Mouse (Mus musculus): ENCODE measurements at regions not wholly inside any gene's neighbourhood (a gene's known extent, or its start where the extent isn't known, plus 50 kb on each side); places are given as distances from the start of the nearest gene placed in this dataset.

DNA sequence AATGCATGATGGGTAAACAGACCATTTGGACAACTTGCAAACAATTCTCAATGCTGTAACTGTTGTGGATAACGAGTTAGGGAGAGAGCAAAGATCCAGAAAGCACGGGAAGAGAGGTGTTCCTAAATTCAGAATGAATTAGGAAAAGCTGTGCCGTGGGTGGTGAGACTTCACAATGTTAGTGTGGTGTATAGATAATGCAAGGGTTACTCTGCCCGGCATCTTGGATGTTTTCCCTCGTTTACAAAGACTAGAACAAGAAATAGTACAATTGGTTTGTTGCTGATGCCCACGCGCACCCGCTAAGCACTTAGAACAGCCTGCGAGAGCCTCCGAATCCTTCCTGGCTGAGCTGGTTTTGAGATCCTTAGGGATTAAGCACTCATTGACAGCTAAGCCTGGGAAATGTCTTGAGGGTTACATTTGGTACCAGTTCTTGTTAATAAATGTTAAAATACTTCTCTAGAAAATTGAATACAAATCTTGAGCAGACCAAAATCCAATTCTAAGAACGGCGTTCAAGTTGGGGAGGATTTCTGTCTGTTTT lies 413.1 kb downstream of the Epha4 start:
- DNase-seq, result no peak

DNA sequence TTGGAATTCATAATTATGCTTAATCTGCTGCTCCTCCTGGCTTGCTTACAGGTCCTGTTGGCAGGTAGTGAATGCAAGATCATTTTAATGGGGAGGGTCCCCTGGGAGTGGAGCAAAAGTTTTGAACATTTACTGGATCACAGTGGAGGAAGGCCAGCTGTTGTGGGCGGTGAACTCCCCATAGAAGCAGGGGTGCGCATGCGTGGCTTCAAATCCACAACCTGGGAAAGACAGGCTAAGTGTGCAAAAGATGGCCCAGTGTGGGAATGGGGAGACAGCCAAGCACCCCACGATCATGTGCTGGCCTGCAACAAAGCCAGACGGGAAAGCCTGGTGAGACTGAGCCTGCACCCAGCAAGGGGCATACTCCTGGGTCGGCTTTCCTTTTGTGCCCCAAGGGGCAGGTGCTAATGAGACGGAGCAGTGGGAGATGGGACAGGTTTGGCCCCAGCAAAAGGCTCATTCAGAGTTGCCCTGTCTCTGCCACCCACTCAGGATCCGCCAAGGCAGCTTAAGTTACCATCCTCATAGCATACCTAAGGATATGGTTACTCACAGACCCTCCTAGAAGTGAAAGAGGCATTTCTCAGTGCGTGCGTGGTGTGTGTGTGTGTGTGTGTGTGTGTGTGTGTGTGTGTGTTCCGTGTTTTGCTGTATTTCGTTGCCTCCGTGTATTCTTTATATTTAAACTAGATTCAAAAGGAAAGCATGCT lies 412.3 kb downstream of the Epha4 start:
- DNase-seq, result no peak

DNA sequence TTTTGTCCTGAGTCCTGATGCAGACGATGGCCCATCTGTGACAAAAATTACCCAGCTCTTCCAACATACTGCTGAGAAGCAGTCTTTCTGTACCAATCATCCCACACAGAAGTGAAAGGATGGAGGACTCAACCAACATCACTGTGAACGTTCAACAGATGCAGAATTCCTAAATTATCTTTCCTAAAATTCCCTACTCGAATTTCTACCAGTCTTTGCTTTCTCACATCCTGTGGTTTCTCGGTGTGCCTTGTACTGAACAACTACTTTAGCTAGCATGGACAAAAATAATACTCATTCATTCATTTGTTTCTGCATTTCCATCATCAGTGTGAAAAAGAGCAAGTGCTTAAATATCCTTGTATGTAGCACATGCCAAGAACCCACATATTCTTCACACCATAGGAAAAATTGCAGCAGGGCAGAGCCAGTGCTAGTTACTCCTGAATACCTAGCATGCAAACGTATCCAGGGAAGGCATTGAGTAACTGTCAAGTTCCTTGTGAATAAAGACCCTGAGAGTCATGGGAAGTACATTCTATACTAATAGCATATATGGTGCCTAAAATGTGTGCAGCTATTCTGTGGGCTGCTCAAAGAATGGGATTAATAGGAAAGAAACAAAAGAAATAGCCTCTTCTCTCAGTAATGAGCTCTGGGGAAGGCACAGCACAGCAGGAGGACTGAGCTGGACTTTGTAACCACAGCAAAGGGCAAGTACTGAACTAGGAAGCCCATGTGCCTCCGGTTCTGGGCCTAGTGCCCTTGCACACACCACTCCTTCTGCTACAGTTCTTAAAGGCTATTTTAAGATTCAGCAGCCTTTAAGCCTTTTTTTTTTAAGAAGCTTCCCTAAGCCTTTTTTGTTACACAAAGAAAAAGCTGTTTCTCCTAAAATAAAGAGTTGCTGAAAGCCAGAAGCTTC lies 404.8 kb downstream of the Epha4 start:
- peak; percentile 16 for DNase-seq

DNA sequence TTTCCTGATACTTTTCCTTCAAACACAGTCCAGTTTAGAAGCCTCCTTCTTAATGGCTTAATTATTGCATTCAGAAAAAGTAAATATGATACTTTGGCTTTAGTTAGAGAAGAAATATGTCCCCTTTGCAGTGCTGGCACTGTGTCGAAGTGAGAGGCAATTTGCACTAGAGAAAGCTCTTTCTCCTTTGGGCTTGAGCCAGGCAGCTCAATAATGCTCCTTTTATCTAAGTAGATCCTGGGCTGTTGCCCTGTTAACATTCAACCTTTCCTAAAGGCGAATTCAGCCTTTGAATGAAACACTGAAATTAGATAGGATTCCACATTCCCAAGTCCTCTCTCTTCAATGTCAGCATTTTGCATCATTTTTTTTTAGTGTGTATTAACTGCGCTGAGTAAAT lies 386.5 kb downstream of the Epha4 start:
- DNase-seq, result no peak

DNA sequence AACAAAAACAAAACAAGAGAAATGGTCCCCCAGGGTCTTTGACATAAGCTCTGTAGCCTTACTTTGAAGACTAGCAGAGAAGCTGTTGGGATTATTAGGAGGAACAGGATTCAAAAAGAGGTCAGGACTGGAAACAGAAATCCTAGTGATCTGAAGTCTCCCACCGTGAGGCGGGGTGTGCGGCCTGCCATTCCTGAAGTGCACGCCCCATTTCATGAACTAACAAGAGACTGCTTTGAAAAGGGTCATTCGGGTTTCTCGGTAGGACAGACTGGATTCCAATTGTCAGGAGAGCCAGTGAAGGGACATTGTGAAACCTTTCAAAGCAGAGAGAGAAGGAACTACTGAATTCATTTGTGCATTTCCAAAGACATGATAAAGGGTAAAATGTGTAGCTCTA lies 377.2 kb downstream of the Epha4 start:
- DNase-seq, result no peak

DNA sequence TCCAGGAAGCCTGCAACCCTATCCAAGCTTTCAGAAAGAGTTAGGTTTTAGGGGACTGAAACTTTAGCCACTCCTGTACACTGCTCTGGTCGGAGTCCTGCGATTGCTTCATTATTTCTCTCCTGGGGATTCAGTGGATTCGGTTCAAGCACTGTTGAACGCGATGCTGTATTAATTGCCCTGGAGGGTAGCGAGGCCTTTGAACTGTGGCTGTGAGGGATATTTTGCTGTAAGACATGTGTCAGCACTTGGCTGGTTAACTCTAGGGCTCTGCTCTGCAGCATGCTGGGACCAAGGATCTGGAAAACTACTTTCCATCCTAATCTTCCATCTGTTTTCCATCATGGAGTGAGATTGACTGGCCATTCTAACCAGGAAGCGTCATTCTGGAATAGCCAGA lies 374.0 kb downstream of the Epha4 start:
- no peak for DNase-seq

DNA sequence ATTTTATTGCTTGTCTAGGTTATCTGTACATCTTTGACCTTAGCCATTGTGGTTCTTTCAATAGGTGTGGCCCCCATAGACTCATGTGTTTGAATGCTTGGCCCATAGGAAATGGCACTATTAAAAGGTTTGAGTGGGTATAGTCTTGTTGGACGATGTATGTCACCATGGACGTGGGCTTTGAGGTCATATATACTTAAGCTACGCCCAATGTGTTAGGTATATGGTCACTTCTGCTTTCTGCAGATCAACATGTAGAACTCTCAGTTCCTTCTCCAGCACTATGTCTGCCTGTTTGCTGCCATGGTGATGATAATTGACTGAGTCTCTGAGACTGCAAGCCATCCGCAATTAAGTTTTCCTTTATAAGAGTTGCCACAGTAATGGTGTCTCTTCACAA lies 366.8 kb downstream of the Epha4 start:
- no peak for DNase-seq

DNA sequence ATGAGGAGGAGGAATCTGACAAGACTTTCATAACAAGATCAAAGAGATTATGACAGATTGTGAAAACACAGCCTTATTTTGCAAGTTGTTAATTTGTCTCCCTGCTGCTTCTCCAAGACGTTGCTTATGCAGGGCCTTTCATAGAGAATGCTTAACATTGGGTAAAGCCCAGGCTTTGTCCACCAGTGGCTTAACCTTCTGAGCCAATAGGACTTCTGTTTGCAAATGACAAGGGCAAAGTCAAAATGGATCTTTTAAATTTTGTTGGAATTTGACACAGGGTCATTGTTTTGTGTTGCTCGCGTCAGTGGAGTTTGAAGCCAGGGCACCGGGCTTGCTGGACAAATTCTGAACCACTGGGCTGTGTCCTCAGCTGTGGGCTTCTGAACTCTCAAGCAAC lies 346.6 kb downstream of the Epha4 start:
- DNase-seq, result no peak

DNA sequence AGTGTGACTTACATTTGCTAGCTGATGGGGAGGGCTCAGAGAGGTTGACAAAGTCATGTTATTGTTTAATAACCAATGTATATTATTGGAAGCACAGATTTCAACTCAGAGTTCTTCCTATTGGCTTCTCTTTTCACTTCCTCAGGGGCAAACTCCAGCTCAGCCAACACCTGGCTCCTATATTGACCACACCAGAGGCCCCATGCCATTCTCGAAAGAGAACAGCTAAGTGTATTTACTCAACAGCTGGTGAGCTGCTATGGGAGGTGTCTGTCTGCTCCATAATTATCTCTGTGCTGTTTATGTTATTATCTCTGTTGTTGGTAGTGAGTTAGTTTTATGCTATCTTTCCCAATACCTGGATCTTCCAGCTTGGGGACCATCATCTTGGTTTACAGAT lies 342.4 kb downstream of the Epha4 start:
- DNase-seq, result no peak

DNA sequence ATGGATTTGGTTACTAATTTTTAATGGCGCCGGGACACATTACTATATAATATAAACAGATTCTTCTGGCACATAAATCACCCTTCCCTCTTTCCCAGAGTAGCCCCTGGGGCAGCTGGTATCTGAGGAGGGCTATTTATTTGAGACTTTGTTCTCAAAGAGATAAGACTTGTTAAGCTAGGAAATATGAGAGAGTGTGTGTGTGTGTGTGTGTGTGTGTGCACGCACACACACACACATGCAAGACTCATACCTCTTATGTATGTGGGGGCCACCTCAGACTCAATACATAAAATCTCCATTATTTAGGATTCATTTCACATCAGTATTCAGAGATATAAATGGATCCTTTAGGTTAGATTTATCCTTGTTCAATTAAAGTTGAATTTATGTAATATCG lies 340.1 kb downstream of the Epha4 start:
- no peak for DNase-seq

DNA sequence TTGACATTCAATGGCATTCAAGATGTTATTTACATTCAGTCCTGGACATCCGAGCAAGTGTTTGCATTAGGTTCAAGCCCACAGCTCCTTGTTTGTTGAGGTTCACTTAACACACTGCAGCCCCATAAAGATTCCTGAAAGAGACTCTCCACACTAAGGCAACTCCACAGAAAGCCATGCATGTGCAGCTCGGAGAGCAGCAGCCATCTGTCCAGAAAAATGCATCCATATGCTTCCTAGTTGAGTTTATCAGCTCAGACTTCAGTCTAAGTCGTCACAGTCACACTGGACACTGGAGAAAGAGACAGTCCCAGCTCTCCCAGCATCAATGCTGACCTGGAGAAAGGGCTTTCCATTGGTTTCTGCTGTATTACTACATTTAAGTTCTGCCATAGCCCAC lies 339.7 kb downstream of the Epha4 start:
- peak; percentile 22 for DNase-seq

DNA sequence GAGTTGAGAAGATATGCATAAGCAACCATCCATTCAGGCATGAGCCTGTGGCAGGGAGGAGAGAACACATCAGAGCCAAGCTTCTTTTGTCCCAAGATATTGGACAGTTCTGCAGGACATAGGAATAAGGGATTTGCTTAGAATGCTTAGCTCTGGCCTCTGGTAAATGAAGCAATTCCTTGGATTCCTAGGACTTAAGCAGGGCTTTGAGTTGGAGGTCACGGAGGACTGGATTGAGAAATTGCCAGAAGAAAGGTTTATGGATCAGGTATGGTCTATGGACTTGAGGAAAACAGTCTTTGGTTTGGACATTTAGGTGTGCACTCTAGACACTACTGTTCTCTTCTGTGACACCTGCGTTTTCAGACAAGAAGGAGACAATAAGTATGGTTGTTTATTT lies 338.4 kb downstream of the Epha4 start:
- no peak for DNase-seq

DNA sequence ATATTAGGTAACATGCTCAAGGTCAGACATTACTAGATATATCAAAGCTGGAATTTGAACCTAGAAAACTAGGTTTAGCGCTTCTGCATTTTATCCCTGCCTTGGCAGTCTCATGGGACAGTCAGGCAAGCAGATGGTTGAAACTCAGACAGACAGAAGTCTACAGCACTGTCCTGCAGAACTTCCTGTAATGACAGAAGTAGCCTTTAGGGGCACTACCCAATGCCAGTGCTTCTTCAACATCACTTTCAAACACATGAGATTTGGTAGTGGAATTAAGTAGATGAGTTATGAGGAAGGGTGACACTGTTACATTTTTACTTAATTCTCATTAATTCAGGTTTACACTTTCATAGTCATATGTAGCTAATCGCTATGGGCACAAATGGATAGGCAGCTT lies 330.9 kb downstream of the Epha4 start:
- DNase-seq, result no peak

DNA sequence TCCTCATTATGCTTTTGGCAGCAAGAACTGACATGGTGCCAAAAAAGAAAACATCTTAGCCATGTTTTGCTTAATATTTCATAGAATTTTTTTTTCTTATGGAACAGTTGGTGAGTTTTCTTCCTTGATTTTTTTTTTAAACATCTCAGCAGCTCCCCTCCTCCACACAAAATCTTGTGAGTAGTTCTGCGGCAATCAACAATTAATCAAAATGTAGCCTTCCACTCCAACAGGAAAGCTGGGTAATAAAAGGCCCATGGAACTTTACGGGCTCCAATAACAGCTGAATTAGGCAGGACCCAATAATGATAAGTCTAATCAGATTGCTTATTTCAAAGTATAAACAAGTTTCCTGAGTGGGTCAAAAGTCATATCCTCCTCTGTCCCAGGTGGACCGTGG lies 324.7 kb downstream of the Epha4 start:
- DNase-seq, result no peak

DNA sequence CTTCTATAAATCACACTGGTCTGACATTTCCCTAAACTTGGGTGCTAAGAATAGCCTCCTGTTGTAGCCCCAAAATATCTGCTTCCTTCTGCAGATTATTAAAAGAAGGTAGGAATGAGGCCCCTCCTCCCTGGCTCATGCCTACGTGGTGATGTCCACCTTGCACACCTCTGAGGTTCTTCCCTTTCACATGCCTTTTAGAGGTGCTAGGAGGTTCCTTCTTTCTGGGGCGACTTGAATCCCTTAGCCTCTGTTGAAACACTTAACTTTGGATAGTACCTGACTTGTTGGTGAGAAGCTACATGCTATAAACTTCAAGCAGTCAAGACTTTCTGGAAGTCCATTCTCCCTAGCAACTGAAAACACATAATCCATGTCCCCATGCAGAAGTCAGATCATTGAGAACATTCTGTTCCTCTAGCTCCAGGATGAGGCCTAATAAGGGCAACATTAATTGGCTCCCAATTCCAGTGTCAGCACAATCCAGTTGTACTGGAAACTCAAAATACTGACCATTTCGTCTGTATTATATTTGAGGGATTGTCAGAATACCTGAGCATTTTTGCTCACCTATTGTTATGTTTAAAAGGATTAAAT lies 313.5 kb downstream of the Epha4 start:
- DNase-seq, result no peak

DNA sequence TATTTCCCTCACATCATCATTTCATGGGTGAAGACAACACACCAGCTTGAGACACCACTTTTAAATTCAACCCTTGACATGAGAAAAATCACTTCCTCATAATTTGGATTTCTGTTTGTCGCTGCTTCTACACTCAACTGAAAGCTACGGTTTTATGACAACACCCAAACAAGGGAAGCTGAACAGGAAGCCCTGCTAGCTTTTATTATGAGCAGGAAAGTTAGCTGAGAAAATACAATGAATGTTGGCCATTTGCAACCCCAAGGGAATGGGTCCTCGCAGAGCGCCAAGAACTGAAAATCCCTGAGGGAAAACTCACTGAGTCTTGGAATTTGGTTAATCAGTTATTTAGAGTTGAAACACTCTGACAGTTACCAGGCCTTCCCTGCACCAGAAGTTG lies 311.9 kb downstream of the Epha4 start:
- no peak for DNase-seq

DNA sequence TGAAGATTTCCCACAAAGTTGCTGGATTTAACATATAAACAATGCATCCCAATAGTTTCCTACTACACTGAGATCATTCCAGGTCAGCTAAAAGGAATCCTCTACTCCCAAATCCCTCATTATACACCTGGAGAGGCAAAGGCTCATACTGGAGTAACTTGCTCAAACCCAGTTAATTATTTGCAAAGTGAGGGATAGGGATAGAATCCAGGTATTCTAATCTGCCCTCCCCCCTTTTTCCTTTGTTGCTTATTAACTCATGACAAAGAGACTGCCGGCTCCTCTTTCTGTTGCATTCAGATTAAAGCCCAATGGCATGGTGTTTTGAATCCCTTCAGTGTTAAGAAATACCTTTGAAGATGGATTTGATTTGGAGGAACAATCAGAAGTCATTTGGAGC lies 308.4 kb downstream of the Epha4 start:
- DNase-seq, result no peak

DNA sequence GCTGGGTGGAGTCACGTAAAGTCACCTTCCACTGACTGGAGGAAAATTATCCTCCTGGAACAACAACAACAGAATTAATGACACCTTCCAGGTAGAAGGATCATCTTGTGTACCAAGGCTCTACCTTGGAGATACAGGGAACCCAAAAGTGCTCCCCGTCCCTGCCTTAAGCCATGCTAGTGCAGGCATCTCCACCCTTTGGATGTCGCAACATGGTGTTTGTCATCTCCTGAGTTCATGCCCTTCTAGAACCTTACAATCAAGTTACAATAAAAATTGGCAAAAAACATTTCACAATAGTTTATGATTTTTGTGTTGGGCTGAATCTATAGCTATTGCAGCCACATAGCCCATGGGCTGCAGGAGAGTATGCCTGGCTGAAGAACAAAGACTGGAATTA lies 305.5 kb downstream of the Epha4 start:
- no peak for DNase-seq

DNA sequence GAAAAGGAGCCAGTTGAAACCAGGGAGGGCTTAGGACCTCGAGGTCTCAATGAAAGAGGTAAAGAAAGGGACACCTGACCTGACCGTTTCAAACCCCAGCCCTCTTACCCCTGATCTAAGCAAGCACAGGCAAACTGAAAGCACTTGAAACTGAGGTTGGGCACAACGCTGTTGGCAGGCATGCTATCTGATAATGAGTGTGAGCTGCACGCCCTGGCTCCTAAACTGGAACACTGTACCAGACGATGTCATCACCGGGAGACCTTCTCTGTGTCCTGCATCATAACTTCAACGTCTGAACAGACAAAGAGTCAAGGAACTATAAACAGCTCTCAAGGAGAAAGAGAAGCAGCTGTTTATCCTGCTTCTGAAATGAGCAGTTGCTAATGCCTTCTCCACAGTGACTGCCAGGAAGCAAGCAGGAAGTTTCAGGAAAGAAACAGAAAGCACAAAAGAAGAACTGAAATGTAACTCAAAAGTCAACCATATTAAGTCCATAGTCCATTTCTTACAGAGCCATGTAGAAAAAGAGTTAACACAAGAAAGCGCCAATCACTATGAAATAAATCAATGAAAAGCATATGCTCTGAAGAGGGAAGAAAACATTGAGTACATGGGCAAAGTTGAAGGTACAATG lies 301.3 kb downstream of the Epha4 start:
- no peak for DNase-seq

DNA sequence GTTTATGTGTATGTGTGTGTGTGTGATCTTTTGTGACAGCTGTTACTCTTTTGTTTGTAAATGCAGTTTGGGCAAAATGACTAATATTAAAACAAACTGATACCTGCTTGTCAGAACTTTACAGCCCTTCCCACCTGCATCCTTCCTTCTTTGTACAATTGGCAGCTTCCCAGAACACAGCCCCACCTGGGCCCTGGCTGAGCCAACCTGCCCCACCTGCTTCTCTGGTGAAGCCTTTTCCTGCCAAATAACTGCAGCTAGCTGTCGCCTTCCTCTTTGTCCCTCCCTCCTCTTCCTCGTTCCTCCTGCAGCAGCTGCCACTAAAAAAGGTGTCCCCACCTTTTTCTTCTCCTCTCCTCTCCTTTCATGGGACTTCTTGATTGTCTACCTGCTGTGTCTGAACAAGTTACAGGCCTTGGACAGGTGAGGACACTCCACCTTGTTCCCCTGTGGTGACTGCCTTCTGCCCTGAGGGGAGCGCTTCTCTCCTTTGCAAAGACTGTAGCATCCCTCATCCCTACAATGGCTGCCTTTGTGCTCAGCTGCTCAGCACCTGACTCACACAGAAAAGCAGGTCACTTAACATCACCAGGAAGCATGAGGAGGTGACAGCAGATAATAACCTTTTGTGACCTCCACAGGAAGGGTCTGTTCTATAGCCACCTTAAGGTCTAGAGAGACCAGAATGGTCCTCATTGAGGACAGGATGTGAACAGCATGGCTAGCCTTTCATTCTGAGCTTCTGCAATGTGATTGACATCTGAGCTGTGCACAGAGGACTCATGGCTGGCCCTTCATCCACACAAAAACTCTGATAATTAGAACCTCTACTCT lies 295.2 kb downstream of the Epha4 start:
- DNase-seq, result no peak

DNA sequence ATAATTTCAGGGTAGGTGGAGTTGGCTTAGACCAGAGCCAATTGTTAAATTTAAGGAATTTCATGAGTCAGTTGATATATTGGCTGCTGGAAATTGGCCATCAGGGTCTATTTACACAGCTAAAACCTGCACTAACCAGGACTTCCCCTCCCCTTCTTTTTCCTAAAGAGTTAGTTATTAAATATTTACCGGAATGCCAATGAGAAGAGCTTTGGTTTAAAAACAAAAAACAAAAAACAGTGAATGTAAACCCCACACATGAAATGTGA lies 294.6 kb downstream of the Epha4 start:
- DNase-seq, result no peak

DNA sequence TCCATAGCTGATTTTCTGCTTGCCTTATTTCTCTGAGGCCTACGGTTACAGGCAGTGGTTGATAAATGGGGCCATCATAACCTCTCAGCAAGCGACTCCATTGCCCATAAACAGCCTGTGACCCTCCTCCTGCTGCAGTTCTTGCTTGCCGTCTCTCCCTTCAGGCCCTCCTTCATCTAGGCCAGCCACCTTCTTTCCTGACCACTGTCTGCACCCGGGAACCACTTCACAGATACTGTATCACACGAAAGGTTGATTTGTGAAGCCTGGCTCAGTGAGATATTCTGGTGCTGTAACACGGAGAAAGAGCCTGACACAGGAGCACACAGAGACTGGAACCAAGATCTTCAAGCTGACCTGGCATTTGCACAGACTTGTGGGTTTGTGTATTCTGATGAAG lies 294.1 kb downstream of the Epha4 start:
- DNase-seq, result no peak

DNA sequence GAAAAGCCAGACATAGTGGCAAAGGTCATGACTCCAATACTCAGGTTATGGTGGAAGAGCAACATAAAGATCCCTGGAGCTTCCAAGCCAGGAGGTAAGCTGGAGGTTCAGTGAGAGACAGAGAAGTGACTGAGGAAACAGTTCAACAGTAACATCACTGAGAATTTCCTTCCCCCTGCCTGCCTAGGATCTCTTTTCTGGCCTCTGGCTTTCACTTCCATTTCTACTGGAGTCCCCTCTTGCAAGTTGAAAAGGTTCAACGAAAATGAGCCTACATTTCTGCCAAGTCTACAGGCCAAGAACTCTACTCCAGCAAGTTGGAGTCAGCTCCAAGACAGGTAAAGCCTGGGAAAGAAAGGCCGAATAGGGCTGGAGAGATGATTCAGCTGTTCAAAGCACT lies 293.0 kb downstream of the Epha4 start:
- no peak for DNase-seq
